In the genomic region with DNA sequence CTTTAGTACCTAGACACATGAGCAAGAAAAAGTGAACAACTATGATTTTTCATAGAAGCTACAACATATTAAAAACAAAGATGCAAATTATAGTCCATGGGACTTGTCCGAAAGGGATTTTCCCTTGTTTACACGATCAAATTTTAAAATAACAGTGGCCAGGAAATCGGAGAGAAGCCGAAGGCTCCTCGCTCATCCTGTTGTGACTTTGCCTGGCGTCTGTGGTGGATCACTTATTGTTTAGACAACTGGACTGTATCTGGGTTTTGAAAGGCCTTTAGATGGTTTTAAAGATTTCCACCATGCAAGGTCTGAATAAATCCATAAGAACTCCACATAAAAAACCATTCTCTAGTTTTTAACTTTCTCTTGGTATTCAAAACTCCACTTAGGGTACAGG, we compare ENCODE assay signal across 12 mouse cellular contexts. TPM values are rescaled to one million over a fixed set of nuclear protein-coding genes. Genes with fewer than 3 reads are reported as not detected.
DNase-seq lines count a peak whose midpoint lies in the region; ATAC-seq and TF ChIP-seq lines count a peak whose summit lies in the region.
"Had no signal": no experiment of that assay in that cellular context is flagged by ENCODE, and none has a peak within 500 bp of the region (broad histone marks: within the 10 kb centered on the region; RNA-seq: fewer than 3 reads in every experiment).

No protein-coding gene starts in this region.

- peak overlapping the region; percentile 98 for H3K4me3 ChIP-seq in liver, adult 2 months (ENCODE audit: insufficient read depth, low read depth, low read length)
- no peak overlapping the region for H3K4me3 ChIP-seq in liver, embryonic 12.5 days
- peak overlapping the region; percentile 73 for H3K4me3 ChIP-seq in heart, embryonic 11.5 days (ENCODE audit: low read depth, low read length)
- peak overlapping the region; percentile 76 for H3K4me3 ChIP-seq in hindbrain, postnatal 0 days (ENCODE audit: low read length)
- H3K4me3 ChIP-seq in midbrain, postnatal 0 days (ENCODE audit: low read depth, low read length) = peak overlapping the region; percentile 80; the same call in 1 of the 2 replicates
- H3K4me3 ChIP-seq: neural tube, embryonic 12.5 days had no signal

- no peak for TF ChIP-seq POLR2A in liver, adult 2 months (IDR thresholded peaks at IDR 0.05; ENCODE audit: extremely low read depth, insufficient read depth, low read length)

- peak overlapping the region; percentile 64 for H3K27ac ChIP-seq in liver, adult 2 months (replicated peaks; ENCODE audit: insufficient read depth, low read depth, low read length)
- H3K27ac ChIP-seq in liver, embryonic 12.5 days = no peak overlapping the region
- no peak overlapping the region for H3K27ac ChIP-seq in heart, embryonic 11.5 days (ENCODE audit: low read depth, low read length)
- H3K27ac ChIP-seq in hindbrain, postnatal 0 days = 0 out of 2 replicates have a peak overlapping the region, but pooled peaks have one; percentile 51
- no peak overlapping the region for H3K27ac ChIP-seq in midbrain, postnatal 0 days (ENCODE audit: low read depth, low read length)
- H3K27ac ChIP-seq: neural tube, embryonic 12.5 days had no signal

- H3K9ac ChIP-seq in liver, adult 2 months (ENCODE audit: low read depth, low read length) = peak overlapping the region; percentile 59; the same call in 1 of the 2 replicates
- no peak overlapping the region for H3K9ac ChIP-seq in liver, embryonic 12.5 days
- no peak overlapping the region for H3K9ac ChIP-seq in heart, embryonic 11.5 days (ENCODE audit: low read depth, low read length)
- no peak overlapping the region; the same call in 1 of the 2 replicates for H3K9ac ChIP-seq in hindbrain, postnatal 0 days (replicated peaks; ENCODE audit: low read length)
- no peak overlapping the region for H3K9ac ChIP-seq in midbrain, postnatal 0 days (replicated peaks; ENCODE audit: low read length, poor library complexity, severe bottlenecking)
- H3K9ac ChIP-seq: neural tube, embryonic 12.5 days had no signal

- H3K4me2 ChIP-seq in liver, embryonic 12.5 days = no peak overlapping the region
- H3K4me2 ChIP-seq in heart, embryonic 11.5 days = peak overlapping the region; percentile 31; the same call in 1 of the 2 replicates
- H3K4me2 ChIP-seq in hindbrain, postnatal 0 days (ENCODE audit: low read depth, low read length) = peak overlapping the region; percentile 62
- peak overlapping the region; percentile 74 for H3K4me2 ChIP-seq in midbrain, postnatal 0 days (ENCODE audit: low read depth, low read length, poor library complexity, severe bottlenecking)

- H3K4me1 ChIP-seq in liver, adult 2 months (ENCODE audit: control insufficient read depth, insufficient read depth, low read length) = peaks cover 6% of the 10 kb centered on the region
- H3K4me1 ChIP-seq in liver, embryonic 12.5 days = peaks cover 13% of the 10 kb centered on the region
- no peaks in the 10 kb centered on the region for H3K4me1 ChIP-seq in heart, embryonic 11.5 days (ENCODE audit: control insufficient read depth, insufficient read depth, low read length)
- 0 out of 2 replicates have a peak, but pooled peaks cover 4% of the 10 kb centered on the region for H3K4me1 ChIP-seq in hindbrain, postnatal 0 days (ENCODE audit: insufficient read depth, low read length)
- no peaks in the 10 kb centered on the region for H3K4me1 ChIP-seq in midbrain, postnatal 0 days (ENCODE audit: insufficient read depth, low read length)

- H3K9me3 ChIP-seq in liver, embryonic 12.5 days (replicated peaks) = no peaks in the 10 kb centered on the region
- no peaks in the 10 kb centered on the region for H3K9me3 ChIP-seq in heart, embryonic 11.5 days (replicated peaks; ENCODE audit: control insufficient read depth, low read length)
- no peaks in the 10 kb centered on the region for H3K9me3 ChIP-seq in hindbrain, postnatal 0 days (ENCODE audit: low read length)
- no peaks in the 10 kb centered on the region for H3K9me3 ChIP-seq in midbrain, postnatal 0 days (ENCODE audit: low read length)
- H3K9me3 ChIP-seq: neural tube, embryonic 12.5 days had no signal

- no peaks in the 10 kb centered on the region for H3K36me3 ChIP-seq in liver, adult 2 months (ENCODE audit: control insufficient read depth, insufficient read depth, low read length)
- H3K36me3 ChIP-seq in liver, embryonic 12.5 days = no peaks in the 10 kb centered on the region
- no peaks in the 10 kb centered on the region for H3K36me3 ChIP-seq in heart, embryonic 11.5 days (ENCODE audit: control insufficient read depth, insufficient read depth, low read length)
- no peaks in the 10 kb centered on the region for H3K36me3 ChIP-seq in hindbrain, postnatal 0 days (ENCODE audit: insufficient read depth, low read length)
- H3K36me3 ChIP-seq in midbrain, postnatal 0 days (ENCODE audit: insufficient read depth, low read length) = no peaks in the 10 kb centered on the region
- H3K36me3 ChIP-seq: neural tube, embryonic 12.5 days had no signal

- no peak for ATAC-seq in liver, embryonic 12.5 days
- no peak for ATAC-seq in heart, embryonic 11.5 days (replicated peaks; ENCODE audit: insufficient number of reproducible peaks, low FRiP score, low TSS enrichment)
- no peak for ATAC-seq in hindbrain, postnatal 0 days
- ATAC-seq in midbrain, postnatal 0 days (ENCODE audit: low FRiP score) = no peak
- ATAC-seq: forebrain, embryonic 16.5 days had no signal

- H3K27me3 ChIP-seq in liver, adult 2 months (ENCODE audit: control insufficient read depth, insufficient read depth, low read length) = no peaks in the 10 kb centered on the region
- peaks cover 11% of the 10 kb centered on the region for H3K27me3 ChIP-seq in liver, embryonic 12.5 days (replicated peaks)
- H3K27me3 ChIP-seq in heart, embryonic 11.5 days (ENCODE audit: control insufficient read depth, insufficient read depth, low read length) = no peaks in the 10 kb centered on the region
- no peaks in the 10 kb centered on the region for H3K27me3 ChIP-seq in hindbrain, postnatal 0 days (ENCODE audit: insufficient read depth, low read length)
- no peaks in the 10 kb centered on the region for H3K27me3 ChIP-seq in midbrain, postnatal 0 days (ENCODE audit: insufficient read depth, low read length)
- H3K27me3 ChIP-seq: neural tube, embryonic 12.5 days had no signal

- TF ChIP-seq CTCF in liver, adult 2 months (IDR thresholded peaks at IDR 0.05; ENCODE audit: low read depth, low read length) = no peak
- no peak for TF ChIP-seq CTCF in hindbrain, postnatal 0 days (IDR thresholded peaks at IDR 0.05; ENCODE audit: low read depth)
- TF ChIP-seq CTCF in midbrain, postnatal 0 days (IDR thresholded peaks at IDR 0.05) = no peak

- DNase-seq in liver, adult 2 months (ENCODE audit: extremely low read depth, low read depth, low spot score) = peak; percentile 42
- DNase-seq in hindbrain, postnatal 0 days (ENCODE audit: low spot score) = no peak
- no peak for DNase-seq in midbrain, postnatal 0 days (ENCODE audit: low spot score)
- no peak for DNase-seq in thymus, adult 18-20 months
- DNase-seq in thymus, postnatal 0 days (ENCODE audit: low spot score) = no peak
- DNase-seq in gastrocnemius, postnatal 14 days = no peak
- DNase-seq: adrenal gland, adult 2 months; cerebellum, postnatal 36 days had no signal

- intact Hi-C loops in gastrocnemius, postnatal 14 days (cut with DNase I; ENCODE audit: low total_unique reads) = no loop called here

- H3K79me2 ChIP-seq in liver, adult 2 months (ENCODE audit: control insufficient read depth, insufficient read depth, low read length) = peaks cover 22% of the 10 kb centered on the region; the same call in 1 of the 2 replicates

- 6% methylated on average over 6 of the region's 6 CpGs for WGBS in liver, adult 2 months
- WGBS in liver, embryonic 12.5 days (ENCODE audit: insufficient replicate concordance) = 62% methylated on average over 6 of the region's 6 CpGs
- 64% methylated on average over 6 of the region's 6 CpGs for WGBS in heart, embryonic 11.5 days (ENCODE audit: insufficient replicate concordance)
- 73% methylated on average over 6 of the region's 6 CpGs for WGBS in hindbrain, postnatal 0 days
- WGBS in midbrain, postnatal 0 days = 73% methylated on average over 6 of the region's 6 CpGs

RNA-seq across cellular contexts. Expression of gene Myo6, which starts 1.6 kb away (rescaled TPM):
- 31.0 and 31.7 TPM in 2 replicates for total RNA-seq in liver, adult 2 months (2014; rRNA removed)
- 8.2 and 12.4 TPM in 2 replicates for polyA plus RNA-seq in liver, adult 2 months (2012; rRNA removed)
- polyA plus RNA-seq in liver, embryonic 12.5 days (2016; fragmentation: Nextera tagmentation; extraction: Ambion mirVana) = 4.4 and 4.8 TPM in 2 replicates
- polyA plus RNA-seq in heart, embryonic 11.5 days (2014; fragmentation: Nextera tagmentation; extraction: Ambion mirVana) = 13.9 and 14.1 TPM in 2 replicates
- total RNA-seq in hindbrain, postnatal 0 days (2014; rRNA removed) = 48.4 and 53.6 TPM in 2 replicates
- polyA plus RNA-seq in hindbrain, postnatal 0 days (2015; fragmentation: Nextera tagmentation; extraction: Ambion mirVana) = 32.6 and 35.9 TPM in 2 replicates
- total RNA-seq in midbrain, postnatal 0 days (2014; rRNA removed) = 44.6 and 66.6 TPM in 2 replicates
- polyA plus RNA-seq in midbrain, postnatal 0 days (2015; fragmentation: Nextera tagmentation; extraction: Ambion mirVana) = 24.6 and 25.5 TPM in 2 replicates
- 52.5 and 66.3 TPM in 2 replicates for polyA plus RNA-seq in thymus, postnatal 0 days (2015; fragmentation: Nextera tagmentation; extraction: Ambion mirVana)
- total RNA-seq in gastrocnemius, postnatal 14 days (2021) = 10 to 100 TPM in 1 of 2 experiments, 1 to 10 TPM in 1; 9.0 to 10.3 TPM

Comparison
In these comparisons a context has a peak if more than half of its experiments do, and no peak if none do; other contexts are left out.
1. H3K27ac ChIP-seq: peak in liver, adult 2 months (single experiment) and hindbrain, postnatal 0 days (single experiment); none in liver, embryonic 12.5 days (single experiment), heart, embryonic 11.5 days (single experiment) and midbrain, postnatal 0 days (single experiment).